Mouse (Mus musculus): Measurements from ENCODE around the gene Inhba. TPM values are rescaled to one million over a fixed set of nuclear protein-coding genes. Genes with fewer than 3 reads are reported as not detected.

The Inhba gene
- polyA plus RNA-seq, 1 experiment from 2014 or later, result 1.8 TPM

DNA sequence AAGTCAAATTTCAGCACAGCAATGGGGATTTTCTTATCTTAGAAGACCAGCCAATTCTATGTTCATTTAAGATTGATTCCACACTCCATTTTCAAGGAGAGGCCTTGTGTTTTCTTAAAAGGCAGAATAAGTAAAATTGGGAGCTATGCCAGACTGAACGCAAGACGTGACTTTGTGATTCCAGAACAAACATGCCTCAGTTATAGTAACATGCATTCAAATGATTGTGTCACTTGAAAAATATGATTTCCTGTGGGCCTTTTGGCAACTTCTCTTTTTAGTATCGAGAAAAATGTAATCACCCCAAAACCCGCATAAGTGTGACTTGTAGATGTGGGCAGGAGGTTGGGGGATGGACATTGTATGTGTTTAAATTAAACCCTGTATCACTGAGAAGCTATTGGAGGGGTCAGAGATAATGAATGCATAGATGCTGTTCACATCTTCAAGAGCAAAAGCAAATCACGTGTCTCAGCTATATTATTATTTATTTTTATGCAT, 19.0 kb downstream of the Inhba start:
- Histone ChIP-seq H3K9me3 (replicated peaks) (no peaks in the 10 kb centered on the region), H3K9ac (no peak overlapping the region), H3K27ac (no peak overlapping the region), H3K4me2 (no peak overlapping the region), H3K4me3 (replicated peaks) (no peak overlapping the region), H3K4me1 (no peaks in the 10 kb centered on the region), H3K27me3 (no peaks in the 10 kb centered on the region), H3K36me3 (no peaks in the 10 kb centered on the region)
- no peak for ATAC-seq (replicated peaks; ENCODE audit: low FRiP score)
- 54% methylated on average over 5 of the region's 5 CpGs for WGBS

GRCm38 (mm10) chr13:16032425-16032824, 20.8 kb downstream of the Inhba start:
- no peaks in the 10 kb centered on the region for H3K4me1 ChIP-seq
- no peak for ATAC-seq (replicated peaks; ENCODE audit: low FRiP score)
- no peaks in the 10 kb centered on the region for H3K27me3 ChIP-seq
- no peaks in the 10 kb centered on the region for H3K9me3 ChIP-seq (replicated peaks)
- H3K36me3 ChIP-seq, result no peaks in the 10 kb centered on the region
- no peak overlapping the region for H3K4me2 ChIP-seq
- no peak overlapping the region for H3K4me3 ChIP-seq (replicated peaks)
- no peak overlapping the region for H3K27ac ChIP-seq
- no peak overlapping the region for H3K9ac ChIP-seq

DNA sequence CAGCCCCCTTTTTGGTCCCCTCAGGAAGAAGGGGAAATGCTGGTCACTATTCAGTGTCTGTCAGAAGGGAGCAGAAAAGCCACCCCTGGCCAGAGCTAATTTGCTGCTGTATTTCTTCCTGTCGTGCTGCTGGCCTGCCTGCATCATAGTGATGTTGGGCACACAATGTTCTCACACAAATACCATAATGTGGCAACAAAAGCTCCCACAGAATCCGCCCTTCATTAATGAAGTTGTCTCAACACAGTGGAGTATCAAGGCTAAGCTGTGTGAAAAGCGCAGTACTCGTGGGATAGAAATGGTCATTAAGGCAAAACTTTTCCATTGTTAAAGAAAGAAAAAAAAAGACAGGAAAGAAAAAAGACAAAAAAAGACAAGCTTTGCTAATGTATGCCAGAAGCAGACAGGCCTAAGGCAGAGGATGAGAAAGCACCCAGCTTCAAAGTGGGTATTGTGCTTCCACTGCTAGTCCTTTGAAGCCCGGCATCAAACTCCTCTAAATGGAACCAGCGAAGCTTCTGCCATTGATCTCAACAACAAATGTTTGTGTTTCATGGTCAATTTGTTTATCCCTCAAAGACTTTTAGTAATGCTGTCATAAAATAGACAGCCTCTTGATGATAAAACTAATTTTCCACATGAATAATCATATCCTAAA, 21.4 kb downstream of the Inhba start:
- 66% methylated on average over 6 of the region's 6 CpGs for WGBS
- Histone ChIP-seq H3K27me3 (no peaks in the 10 kb centered on the region), H3K36me3 (no peaks in the 10 kb centered on the region), H3K27ac (no peak overlapping the region), H3K4me2 (no peak overlapping the region), H3K9ac (no peak overlapping the region), H3K4me1 (no peaks in the 10 kb centered on the region), H3K9me3 (replicated peaks) (no peaks in the 10 kb centered on the region), H3K4me3 (replicated peaks) (no peak overlapping the region)
- no peak for ATAC-seq (replicated peaks; ENCODE audit: low FRiP score)

GRCm38 (mm10) chr13:16069079-16069478, 57.4 kb downstream of the Inhba start:
- Histone ChIP-seq H3K27ac (no peak overlapping the region), H3K9ac (no peak overlapping the region), H3K27me3 (no peaks in the 10 kb centered on the region), H3K36me3 (no peaks in the 10 kb centered on the region), H3K4me2 (no peak overlapping the region), H3K4me3 (replicated peaks) (no peak overlapping the region), H3K9me3 (replicated peaks) (no peaks in the 10 kb centered on the region), H3K4me1 (no peaks in the 10 kb centered on the region)
- WGBS, result 79% methylated on average over 2 of the region's 2 CpGs
- no peak for ATAC-seq (replicated peaks; ENCODE audit: low FRiP score)

DNA sequence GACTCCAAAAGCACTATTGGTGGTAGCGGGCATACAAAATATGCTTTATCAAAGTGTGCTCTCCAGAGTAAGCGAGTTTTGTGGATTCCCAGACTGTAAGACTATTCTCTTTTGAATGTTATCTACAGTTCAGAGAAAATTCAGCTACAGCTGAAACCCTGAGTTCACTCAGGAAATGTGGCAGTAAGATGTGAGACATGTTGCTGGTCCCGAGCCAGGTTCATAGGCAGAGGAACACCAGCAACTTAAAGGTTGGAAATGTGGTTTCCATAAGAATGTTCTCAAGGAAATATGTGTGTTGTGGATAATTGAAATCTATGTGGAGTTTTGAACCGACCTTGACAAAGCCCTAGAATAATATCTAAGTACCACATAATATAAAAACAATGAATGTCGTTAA, 65.6 kb downstream of the Inhba start:
- Histone ChIP-seq H3K4me1 (no peaks in the 10 kb centered on the region), H3K36me3 (no peaks in the 10 kb centered on the region), H3K4me2 (no peak overlapping the region), H3K27me3 (no peaks in the 10 kb centered on the region), H3K9ac (no peak overlapping the region), H3K9me3 (replicated peaks) (no peaks in the 10 kb centered on the region), H3K27ac (no peak overlapping the region), H3K4me3 (replicated peaks) (no peak overlapping the region)
- WGBS, result 82% methylated on average over 5 of the region's 5 CpGs
- no peak for ATAC-seq (replicated peaks; ENCODE audit: low FRiP score)

DNA sequence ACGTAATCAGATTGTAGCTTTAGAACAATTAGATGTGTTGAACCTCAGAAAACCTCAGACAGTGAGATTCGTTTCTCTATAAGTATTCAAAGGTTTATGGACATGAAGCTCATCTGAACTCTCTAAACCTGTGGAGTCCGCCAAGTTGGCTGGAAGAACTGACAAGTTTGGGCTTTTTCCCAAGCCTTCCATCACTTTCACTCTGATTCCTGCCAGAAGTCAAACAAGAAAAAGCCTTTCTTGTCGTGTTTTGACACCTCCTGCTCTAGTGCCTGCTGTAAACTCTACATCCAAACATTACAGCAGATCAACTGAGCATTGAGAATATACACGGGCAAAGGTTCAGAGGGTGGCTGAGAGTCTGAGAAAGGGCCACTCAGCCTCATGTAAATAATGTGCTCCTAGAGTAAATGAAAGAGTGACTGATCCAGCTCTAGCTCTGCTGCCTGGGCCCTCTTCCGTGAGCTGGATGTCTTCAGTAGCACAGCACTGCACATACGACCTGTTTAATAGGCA, 66.6 kb downstream of the Inhba start:
- no peak overlapping the region for H3K4me2 ChIP-seq
- H3K27me3 ChIP-seq, result no peaks in the 10 kb centered on the region
- 64% methylated on average over 7 of the region's 7 CpGs for WGBS
- ATAC-seq (replicated peaks; ENCODE audit: low FRiP score), result no peak
- H3K9ac ChIP-seq, result no peak overlapping the region
- no peak overlapping the region for H3K4me3 ChIP-seq (replicated peaks)
- H3K4me1 ChIP-seq, result no peaks in the 10 kb centered on the region
- no peak overlapping the region for H3K27ac ChIP-seq
- H3K36me3 ChIP-seq, result no peaks in the 10 kb centered on the region
- H3K9me3 ChIP-seq (replicated peaks), result no peaks in the 10 kb centered on the region

- Histone ChIP-seq H3K4me1 (no peaks in the 10 kb centered on the region), H3K4me3 (replicated peaks) (no peak overlapping the region), H3K9ac (no peak overlapping the region), H3K27ac (no peak overlapping the region), H3K4me2 (no peak overlapping the region), H3K27me3 (no peaks in the 10 kb centered on the region), H3K36me3 (no peaks in the 10 kb centered on the region), H3K9me3 (replicated peaks) (no peaks in the 10 kb centered on the region)
- WGBS, result 49% methylated on average over 2 of the region's 2 CpGs
- ATAC-seq (replicated peaks; ENCODE audit: low FRiP score), result no peak
Observed at GRCm38 (mm10) chr13:16080205-16080604, 68.6 kb downstream of the Inhba start.

Measured in kidney, embryonic 15.5 days (tissue).